Mouse (Mus musculus) C3H10T1/2 (cell line): ENCODE measurements around the gene Cd33. TPM values are rescaled to one million over a fixed set of nuclear protein-coding genes. Genes with fewer than 3 reads are reported as not detected.

Experiments
- polyA plus RNA-seq, 2 experiments: library from polyadenylated mRNA; unstranded; fragments of >200 nt; fragmentation: generic; extraction: Trizol; gene quantifications; one replicate each; pipeline ENCODE4 v1.2.1; 2012; ENCODE audit warnings: missing spikeins in 2 of 2

The Cd33 gene
- polyA plus RNA-seq = under 1 TPM in 1 of 2 experiments, not detected in 1; 0.04 TPM

DNA sequence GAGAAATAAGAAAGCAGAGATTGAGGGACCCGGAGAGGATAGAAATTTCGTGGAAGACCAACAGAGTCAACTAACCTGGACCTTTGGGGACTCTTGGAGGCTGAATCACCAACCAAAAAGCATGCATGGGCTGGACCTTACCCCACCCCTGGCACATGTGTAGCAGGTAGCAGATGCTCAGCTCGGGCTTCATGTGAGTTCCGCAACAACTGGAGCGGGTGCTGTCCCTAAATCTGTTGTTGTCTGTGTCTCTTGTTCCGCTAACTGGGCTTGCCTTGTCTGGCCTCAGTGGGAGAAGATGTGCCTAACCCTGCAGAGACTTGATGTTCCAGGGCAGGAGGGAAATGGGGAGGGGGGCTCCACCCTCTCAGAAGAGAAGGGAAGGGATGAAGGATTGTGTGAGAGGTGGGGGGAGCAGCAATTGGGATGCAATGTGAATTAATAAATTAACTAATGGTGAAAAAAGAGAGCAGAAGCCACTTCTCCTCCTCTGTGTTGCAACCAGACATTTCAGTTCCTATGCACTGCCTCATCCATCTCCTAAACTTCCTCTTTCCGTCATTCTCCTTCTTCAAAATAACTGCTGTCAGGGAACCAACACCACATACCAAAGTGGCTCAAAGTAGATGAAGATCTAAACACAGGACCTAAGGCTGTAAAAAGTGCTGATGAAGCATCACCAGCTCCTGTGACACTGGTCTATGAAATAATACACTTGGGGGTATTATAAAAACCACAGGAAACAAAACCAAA, at the start of gene Cd33:
Gene Cd33 (minus strand): TSS at position 204 of the 753 bp plus-strand sequence.

DNA sequence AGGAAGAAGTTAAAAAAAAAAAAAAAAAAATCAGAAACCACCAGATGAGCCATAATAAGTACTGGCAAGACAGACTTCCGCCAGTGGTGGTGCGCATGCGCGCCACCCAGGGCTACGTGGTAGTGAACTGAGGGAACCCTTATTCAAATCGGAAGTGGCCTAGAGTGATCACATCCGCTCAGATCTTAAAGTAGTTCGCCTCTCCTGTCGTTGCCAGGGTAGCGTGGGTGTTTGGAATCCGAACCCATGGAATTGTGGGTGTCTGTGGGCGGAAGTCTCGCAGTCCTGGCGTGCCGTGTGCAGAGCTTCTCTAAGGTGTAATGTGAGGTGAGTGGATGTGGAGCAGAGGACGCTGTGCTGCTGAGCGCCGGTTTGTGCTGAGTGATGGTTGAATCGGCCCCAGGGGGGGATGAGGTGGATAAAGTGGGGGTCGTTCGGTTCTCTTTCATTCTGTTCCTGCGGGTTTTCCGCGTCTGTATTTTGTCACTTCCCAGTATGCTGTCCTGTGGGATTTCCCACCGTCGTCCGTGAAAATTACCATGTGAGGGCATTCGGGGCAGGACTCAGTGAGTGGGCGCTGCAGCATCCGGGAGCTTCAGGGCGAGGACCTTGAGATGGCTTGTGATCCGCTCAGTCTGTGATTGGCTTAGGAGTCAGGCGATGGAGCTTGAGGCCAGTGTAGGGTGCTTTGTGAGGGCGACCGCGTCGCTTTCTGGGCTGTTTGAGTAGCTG, 35.4 kb upstream of the Cd33 start, which contains the start of gene Zfp719:
Gene Zfp719 (plus strand): TSS at position 171 of the 732 bp plus-strand sequence.

GRCm38 (mm10) chr7:43562006-43562633, 17.9 kb upstream of the Cd33 start, which contains the start of gene Zfp658:
TSS of gene Zfp658 (plus strand) at chr7:43562256.

GRCm38 (mm10) chr7:43489631-43490125, 54.5 kb downstream of the Cd33 start, which contains the start of gene Iglon5:
TSS of gene Iglon5 (minus strand) at chr7:43490075.

Other genes starting within 250 kb of the Cd33 start
- gene Zfp715, start 231.1 kb downstream of the Cd33 start, polyA plus RNA-seq = 1 to 10 TPM in 1 of 2 experiments, under 1 TPM in 1; 0.14 to 1.3 TPM
- not detected for gene Siglecf, start 193.1 kb downstream of the Cd33 start, polyA plus RNA-seq
- gene Siglecg, start 136.2 kb downstream of the Cd33 start, polyA plus RNA-seq = under 1 TPM in 1 of 2 experiments, not detected in 1; 0.62 TPM
- gene Lim2, start 116.8 kb downstream of the Cd33 start, polyA plus RNA-seq = not detected
- under 1 TPM in 1 of 2 experiments, not detected in 1; 0.09 TPM for gene Nkg7, start 107.4 kb downstream of the Cd33 start, polyA plus RNA-seq
- not detected for gene Cldnd2, start 103.6 kb downstream of the Cd33 start, polyA plus RNA-seq
- gene Etfb, start 100.3 kb downstream of the Cd33 start, polyA plus RNA-seq = 100 to 1,000 TPM; 318 to 407 TPM
- gene Gm45233, start 100.3 kb downstream of the Cd33 start, polyA plus RNA-seq = under 1 TPM; 0.07 to 0.63 TPM
- gene Vsig10l, start 81.3 kb downstream of the Cd33 start, polyA plus RNA-seq = 1 to 10 TPM in 1 of 2 experiments, under 1 TPM in 1; 0.11 to 2.1 TPM
- 10 to 100 TPM in 1 of 2 experiments, 1 to 10 TPM in 1; 5.7 to 26.5 TPM for gene Iglon5, start 54.4 kb downstream of the Cd33 start, polyA plus RNA-seq
- not detected for gene 4931406B18Rik, start 38.5 kb downstream of the Cd33 start, polyA plus RNA-seq
- gene Zfp658, start 17.8 kb upstream of the Cd33 start, polyA plus RNA-seq = 1 to 10 TPM in 1 of 2 experiments, under 1 TPM in 1; 0.11 to 2.6 TPM
- gene Zfp719, start 35.2 kb upstream of the Cd33 start, polyA plus RNA-seq = 1 to 10 TPM in 1 of 2 experiments, under 1 TPM in 1; 0.09 to 1.8 TPM
- not detected for gene Zfp819, start 62.7 kb upstream of the Cd33 start, polyA plus RNA-seq
- gene Ceacam18, start 90.3 kb upstream of the Cd33 start, polyA plus RNA-seq = not detected
- gene Siglece, start 115.7 kb upstream of the Cd33 start, polyA plus RNA-seq = not detected
- 10 to 100 TPM in 1 of 2 experiments, 1 to 10 TPM in 1; 6.7 to 11.8 TPM for gene Ctu1, start 127.6 kb upstream of the Cd33 start, polyA plus RNA-seq
- gene Klk14, start 146.0 kb upstream of the Cd33 start, polyA plus RNA-seq = under 1 TPM; 0.05 to 0.08 TPM
- gene Klk13, start 168.1 kb upstream of the Cd33 start, polyA plus RNA-seq = not detected
- not detected for gene Klk12, start 224.5 kb upstream of the Cd33 start, polyA plus RNA-seq
- not detected for gene Klk11, start 230.2 kb upstream of the Cd33 start, polyA plus RNA-seq
- 1 to 10 TPM in 1 of 2 experiments, under 1 TPM in 1; 0.12 to 2.5 TPM for gene Klk10, start 236.6 kb upstream of the Cd33 start, polyA plus RNA-seq
- under 1 TPM in 1 of 2 experiments, not detected in 1; 0.08 TPM for gene Klk9, start 247.5 kb upstream of the Cd33 start, polyA plus RNA-seq